Mouse (Mus musculus): ENCODE results near the gene Snrpe. TPM values are rescaled to one million over a fixed set of nuclear protein-coding genes. Genes with fewer than 3 reads are reported as not detected.

The Snrpe gene
- polyA plus RNA-seq, 1 experiment: 465 TPM

DNA sequence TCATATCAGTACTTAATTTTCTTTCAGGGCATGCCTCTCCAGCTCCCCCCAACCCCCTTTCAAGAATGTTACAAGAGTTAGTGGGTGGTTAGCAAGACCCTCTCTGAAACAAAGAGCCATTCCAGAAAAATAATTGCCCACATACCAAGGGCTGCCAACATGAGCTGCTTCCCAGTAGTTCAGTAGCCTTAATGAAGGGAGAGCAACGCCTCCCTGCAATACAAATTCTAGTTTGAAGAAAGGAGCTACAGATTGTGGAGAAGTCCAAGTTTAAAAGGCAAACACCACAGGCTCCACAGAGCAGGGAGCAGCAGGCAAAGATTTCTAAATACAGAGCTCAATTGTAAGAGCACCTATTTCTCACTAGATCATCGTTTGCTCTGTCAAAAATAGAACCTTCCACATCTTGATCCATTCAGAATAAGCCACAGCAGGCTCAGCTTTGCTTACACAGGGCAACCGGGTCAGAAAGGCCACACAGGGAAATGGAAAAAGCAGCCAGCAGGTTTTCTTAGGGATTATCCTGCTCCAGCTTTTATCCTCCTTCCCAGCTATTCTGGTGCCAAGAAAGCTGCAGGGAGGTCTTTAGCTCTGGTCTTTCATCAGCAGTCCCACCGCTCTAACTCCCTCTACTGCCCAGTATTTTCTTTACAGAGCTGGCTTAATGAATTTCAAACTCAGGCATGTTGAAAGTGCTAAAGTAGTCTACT lies 13.6 kb downstream of the Snrpe start:
- no peak overlapping the region for H3ac ChIP-seq (ENCODE audit: control insufficient read depth, insufficient read length, low read depth)
- TF ChIP-seq FOSL1 (IDR thresholded peaks at IDR 0.05; ENCODE audit: insufficient read depth, low read length, poor library complexity, severe bottlenecking) (no peak), CTCF (IDR thresholded peaks at IDR 0.05; ENCODE audit: control insufficient read depth, insufficient read depth, insufficient read length) (no peak), CEBPB (IDR thresholded peaks at IDR 0.05; ENCODE audit: low read depth) (no peak), MYOD1 (IDR thresholded peaks at IDR 0.05; ENCODE audit: control insufficient read depth, insufficient read length, low read depth) (no peak), MAX (IDR thresholded peaks at IDR 0.05) (no peak), MYOG (IDR thresholded peaks at IDR 0.05; ENCODE audit: control insufficient read depth, extremely low read depth, insufficient read length) (no peak), USF1 (IDR thresholded peaks at IDR 0.05; ENCODE audit: low read depth) (no peak)
- H3K36me3 ChIP-seq (ENCODE audit: control insufficient read depth, insufficient read depth): peaks cover 29% of the 10 kb centered on the region
- H3K79me3 ChIP-seq (ENCODE audit: low read depth): no peaks in the 10 kb centered on the region
- H3K27me3 ChIP-seq (ENCODE audit: control insufficient read depth, insufficient read depth, insufficient read length): peaks cover 6% of the 10 kb centered on the region
- no peak overlapping the region for H3K4me3 ChIP-seq (ENCODE audit: insufficient read depth, poor library complexity, severe bottlenecking)
- no peaks in the 10 kb centered on the region for H3K79me2 ChIP-seq (ENCODE audit: control insufficient read depth, insufficient read depth)

DNA sequence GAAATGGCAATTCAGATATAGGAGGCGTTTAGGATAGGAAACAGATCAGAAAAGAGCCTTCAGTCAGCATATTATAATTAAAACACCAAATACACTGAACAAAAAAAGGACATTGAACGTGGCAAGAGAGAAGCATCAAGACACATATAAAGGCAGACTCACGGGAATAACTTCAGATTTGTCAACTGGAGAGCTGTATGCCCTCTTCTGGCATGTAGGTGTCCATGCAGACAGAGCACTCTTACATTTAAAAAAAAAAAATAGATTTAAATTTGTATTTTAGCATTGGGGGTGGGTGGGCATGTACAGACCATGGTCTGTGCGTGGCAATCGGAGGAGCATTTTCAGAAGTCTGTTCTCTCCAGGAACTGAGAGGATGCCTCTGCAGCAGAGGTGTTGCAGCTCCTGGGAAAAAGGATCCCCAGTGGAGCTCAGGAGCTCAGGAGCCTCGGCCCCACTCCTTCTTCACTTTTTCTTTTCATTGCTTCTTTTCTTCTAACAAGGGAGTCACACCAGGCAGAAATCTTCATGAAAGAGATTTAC lies 24.0 kb downstream of the Snrpe start:
- TF ChIP-seq FOSL1 (IDR thresholded peaks at IDR 0.05; ENCODE audit: insufficient read depth, low read length, poor library complexity, severe bottlenecking) (no peak), MYOD1 (IDR thresholded peaks at IDR 0.05; ENCODE audit: control insufficient read depth, insufficient read length, low read depth) (no peak), MAX (IDR thresholded peaks at IDR 0.05) (no peak), CEBPB (IDR thresholded peaks at IDR 0.05; ENCODE audit: low read depth) (no peak), MYOG (IDR thresholded peaks at IDR 0.05; ENCODE audit: control insufficient read depth, extremely low read depth, insufficient read length) (no peak), CTCF (IDR thresholded peaks at IDR 0.05; ENCODE audit: control insufficient read depth, insufficient read depth, insufficient read length) (no peak), USF1 (IDR thresholded peaks at IDR 0.05; ENCODE audit: low read depth) (no peak)
- Histone ChIP-seq H3ac (ENCODE audit: control insufficient read depth, insufficient read length, low read depth) (no peak overlapping the region), H3K4me3 (ENCODE audit: insufficient read depth, poor library complexity, severe bottlenecking) (no peak overlapping the region)

DNA sequence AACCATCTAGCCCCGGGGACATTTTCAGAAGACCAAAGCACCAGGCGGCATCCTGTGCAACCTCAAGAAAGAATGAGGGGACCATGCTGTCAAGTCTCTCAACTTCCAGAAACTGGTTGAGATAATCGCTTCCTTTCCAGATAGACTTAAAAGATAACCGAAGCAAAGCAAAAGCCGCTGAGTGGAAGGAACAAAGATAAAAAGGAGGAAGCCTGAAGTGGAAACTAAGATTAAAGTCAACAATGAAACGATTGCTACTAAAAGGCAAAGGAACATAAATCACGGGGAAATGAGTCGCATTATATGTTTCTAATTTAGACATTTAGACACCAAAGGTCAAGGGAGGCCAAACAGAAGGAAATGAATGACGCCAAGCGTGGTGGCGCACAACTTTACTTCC lies 38.8 kb downstream of the Snrpe start:
- Histone ChIP-seq H3K36me3 (ENCODE audit: control insufficient read depth, insufficient read depth) (no peaks in the 10 kb centered on the region), H3K4me3 (ENCODE audit: insufficient read depth, poor library complexity, severe bottlenecking) (no peak overlapping the region)
- TF ChIP-seq MAX (IDR thresholded peaks at IDR 0.05) (no peak), MYOD1 (IDR thresholded peaks at IDR 0.05; ENCODE audit: control insufficient read depth, insufficient read length, low read depth) (no peak), MYOG (IDR thresholded peaks at IDR 0.05; ENCODE audit: control insufficient read depth, extremely low read depth, insufficient read length) (no peak), CTCF (IDR thresholded peaks at IDR 0.05; ENCODE audit: control insufficient read depth, insufficient read depth, insufficient read length) (no peak), USF1 (IDR thresholded peaks at IDR 0.05; ENCODE audit: low read depth) (no peak), CEBPB (IDR thresholded peaks at IDR 0.05; ENCODE audit: low read depth) (no peak), FOSL1 (IDR thresholded peaks at IDR 0.05; ENCODE audit: insufficient read depth, low read length, poor library complexity, severe bottlenecking) (no peak)

More for the DNA sequence above, 24.0 kb downstream of the Snrpe start:
- Histone ChIP-seq H3K79me2 (ENCODE audit: control insufficient read depth, insufficient read depth) (no peaks in the 10 kb centered on the region), H3K27me3 (ENCODE audit: control insufficient read depth, insufficient read depth, insufficient read length) (peaks cover 13% of the 10 kb centered on the region), H3K36me3 (ENCODE audit: control insufficient read depth, insufficient read depth) (no peaks in the 10 kb centered on the region), H3K79me3 (ENCODE audit: low read depth) (no peaks in the 10 kb centered on the region)

More for the DNA sequence above, 38.8 kb downstream of the Snrpe start:
- H3K79me2 ChIP-seq (ENCODE audit: control insufficient read depth, insufficient read depth): no peaks in the 10 kb centered on the region
- no peaks in the 10 kb centered on the region for H3K27me3 ChIP-seq (ENCODE audit: control insufficient read depth, insufficient read depth, insufficient read length)
- no peaks in the 10 kb centered on the region for H3K79me3 ChIP-seq (ENCODE audit: low read depth)
- no peak overlapping the region for H3ac ChIP-seq (ENCODE audit: control insufficient read depth, insufficient read length, low read depth)

Other genes starting within 250 kb of the Snrpe start
- gene Etnk2, start 246.7 kb downstream of the Snrpe start, polyA plus RNA-seq (2012; fragmentation: generic; extraction: Trizol): not detected
- gene Sox13, start 185.9 kb downstream of the Snrpe start, polyA plus RNA-seq (2012; fragmentation: generic; extraction: Trizol): 0.26 TPM
- gene Zbed6, start 50.6 kb upstream of the Snrpe start, polyA plus RNA-seq (2012; fragmentation: generic; extraction: Trizol): 2.8 TPM
- 2.0 TPM for gene Gm38394, start 51.0 kb upstream of the Snrpe start, polyA plus RNA-seq (2012; fragmentation: generic; extraction: Trizol)
- gene Lax1, start 79.8 kb upstream of the Snrpe start, polyA plus RNA-seq (2012; fragmentation: generic; extraction: Trizol): not detected
- gene Atp2b4, start 190.8 kb upstream of the Snrpe start, polyA plus RNA-seq (2012; fragmentation: generic; extraction: Trizol): 3.0 TPM